Mouse (Mus musculus) myocyte (in vitro differentiated cells): ENCODE results near the gene Insrr. TPM values are rescaled to one million over a fixed set of nuclear protein-coding genes. Genes with fewer than 3 reads are reported as not detected.

ENCODE experiments used
- H3K27me3 ChIP-seq: one replicate; pipeline ENCODE4 v1.6.1; 2011; ENCODE audit not compliant: control insufficient read depth, insufficient read depth, insufficient read length
- H3K36me3 ChIP-seq: one replicate; pipeline ENCODE4 v1.6.1; 2011; ENCODE audit not compliant: control insufficient read depth, insufficient read depth
- H3K4me2 ChIP-seq: one replicate; pipeline ENCODE4 v1.6.1; 2011; ENCODE audit warnings: low read depth, control low read depth
- H3K4me3 ChIP-seq: one replicate; pipeline ENCODE4 v1.5.1; 2011; ENCODE audit warnings: mild to moderate bottlenecking, control low read depth, moderate library complexity
- H3K79me2 ChIP-seq: one replicate; pipeline ENCODE4 v1.6.1; 2011; ENCODE audit not compliant: control insufficient read depth, insufficient read depth
- H3ac ChIP-seq: one replicate; pipeline ENCODE4 v1.6.1; 2011; ENCODE audit not compliant: control insufficient read depth, insufficient read length
- CEBPB ChIP-seq: IDR thresholded peaks from 2 replicates; pipeline ENCODE4 v1.6.1; 2011; ENCODE audit warnings: mild to moderate bottlenecking, moderate library complexity; ENCODE audit not compliant: poor library complexity, insufficient read depth, severe bottlenecking
- E2F4 ChIP-seq: IDR thresholded peaks from one replicate; pipeline ENCODE4 v1.6.1; 2011; ENCODE audit warnings: mild to moderate bottlenecking, control low read depth, moderate library complexity; ENCODE audit not compliant: insufficient read depth
- MAX ChIP-seq: IDR thresholded peaks from one replicate; pipeline ENCODE4 v1.6.1; 2011; ENCODE audit warnings: low read depth, mild to moderate bottlenecking, control low read depth
- MYOD1 ChIP-seq, 3 experiments: IDR thresholded peaks; one replicate each; pipeline ENCODE4 v1.6.1; 2011; ENCODE audit warnings: control low read depth in 2 of 3, low read depth in 2 of 3, mild to moderate bottlenecking in 2 of 3, moderate library complexity in 1 of 3; ENCODE audit not compliant: insufficient read length in 2 of 3, control insufficient read depth in 1 of 3
- MYOG ChIP-seq, 3 experiments: IDR thresholded peaks; one replicate each; pipeline ENCODE4 v1.6.1; 2011; ENCODE audit warnings: control low read depth in 2 of 3, low read depth in 2 of 3, mild to moderate bottlenecking in 2 of 3; ENCODE audit not compliant: insufficient read length in 2 of 3, control insufficient read depth in 1 of 3, insufficient read depth in 1 of 3
- POLR2A ChIP-seq: IDR thresholded peaks from one replicate; pipeline ENCODE4 v1.6.1; 2011; ENCODE audit warnings: low read depth, mild to moderate bottlenecking, control low read depth, moderate library complexity; ENCODE audit not compliant: insufficient read length
- POLR2AphosphoS2 ChIP-seq: IDR thresholded peaks from one replicate; pipeline ENCODE4 v1.6.1; 2011; ENCODE audit warnings: low read depth, control low read depth; ENCODE audit not compliant: insufficient read length
- REST ChIP-seq: IDR thresholded peaks from one replicate; pipeline ENCODE4 v1.6.1; 2011; ENCODE audit warnings: mild to moderate bottlenecking, control low read depth, moderate library complexity; ENCODE audit not compliant: insufficient read depth, insufficient read length
- SRF ChIP-seq: IDR thresholded peaks from one replicate; pipeline ENCODE4 v1.6.1; 2011; ENCODE audit warnings: low read depth; ENCODE audit not compliant: control insufficient read depth, insufficient read length
- TCF12 ChIP-seq: IDR thresholded peaks from one replicate; pipeline ENCODE4 v1.6.1; 2011; ENCODE audit warnings: mild to moderate bottlenecking, control low read depth; ENCODE audit not compliant: poor library complexity, insufficient read depth, severe bottlenecking
- TCF3 ChIP-seq: IDR thresholded peaks from one replicate; pipeline ENCODE4 v1.6.1; 2011; ENCODE audit warnings: low read depth, control low read depth; ENCODE audit not compliant: insufficient read length
- USF1 ChIP-seq: IDR thresholded peaks from one replicate; pipeline ENCODE4 v1.6.1; 2011; ENCODE audit warnings: low read depth, mild to moderate bottlenecking, control low read depth, moderate library complexity
- polyA plus RNA-seq: library from polyadenylated mRNA; unstranded; fragments of >200 nt; fragmentation: generic; extraction: Trizol; gene quantifications from one replicate; pipeline ENCODE4 v1.2.1, GENCODE M21; 2012; ENCODE audit warnings: missing spikeins

Insrr gene
- not detected for polyA plus RNA-seq

- Histone ChIP-seq H3ac (no peak within 1 kb of the TSS), H3K4me3 (no peak within 1 kb of the TSS), H3K79me2 (no peaks in the 10 kb centered on the region), H3K36me3 (no peaks in the 10 kb centered on the region), H3K4me2 (no peak within 1 kb of the TSS), H3K27me3 (peaks cover 83% of the 10 kb centered on the region)
- no peak for TF ChIP-seq E2F4
- TF ChIP-seq REST = no peak
- TF ChIP-seq POLR2AphosphoS2 = no peak
- no peak for TF ChIP-seq USF1
- TF ChIP-seq TCF12 = no peak
- TF ChIP-seq MYOD1 (IDR thresholded peaks at IDR 0.05; ENCODE audit: control insufficient read depth in 1 of 3, insufficient read length in 2 of 3, low read depth in 2 of 3) = no peak
- no peak for TF ChIP-seq SRF
- TF ChIP-seq MAX = no peak
- no peak for TF ChIP-seq MYOG (IDR thresholded peaks at IDR 0.05; ENCODE audit: control insufficient read depth in 1 of 3, insufficient read depth in 1 of 3, insufficient read length in 2 of 3, low read depth in 2 of 3)
- TF ChIP-seq CEBPB = no peak
Observed at GRCm38 (mm10) chr3:87796736-87797334, at the start of gene Insrr. Insrr (plus strand) TSS chr3:87796951.

DNA sequence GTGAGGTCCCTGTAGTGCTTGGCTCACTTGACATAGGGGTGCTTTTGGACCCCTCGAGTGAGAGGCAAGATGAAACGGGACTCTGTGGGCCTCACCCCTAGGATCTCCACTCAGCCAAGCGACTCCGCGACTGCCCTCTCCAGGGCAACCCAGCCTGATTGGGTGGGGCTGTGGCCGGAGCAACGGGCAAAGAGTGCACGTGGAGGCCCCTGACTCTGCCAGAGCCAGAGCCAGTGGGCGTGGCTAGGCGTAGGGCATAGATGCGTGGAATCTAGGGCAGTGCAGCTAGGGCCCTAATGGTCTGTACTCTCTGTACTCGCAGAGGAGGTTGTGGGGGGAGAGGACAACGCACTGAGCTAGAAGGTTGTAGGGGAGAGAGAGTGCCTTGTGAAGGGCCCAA lies 48.3 kb upstream of the Insrr start, which contains the start of gene Lrrc71:
Gene Lrrc71, minus strand, starts transcription at position 195 of the 400 bp plus-strand sequence.
- no peak within 1 kb of the TSS for H3K4me3 ChIP-seq
- TF ChIP-seq MAX (no peak), TCF12 (no peak), CEBPB (no peak), POLR2A (no peak), REST (no peak), POLR2AphosphoS2 (no peak), MYOD1 (IDR thresholded peaks at IDR 0.05; ENCODE audit: control insufficient read depth in 1 of 3, insufficient read length in 2 of 3, low read depth in 2 of 3) (no peak), TCF3 (no peak), SRF (no peak), MYOG (IDR thresholded peaks at IDR 0.05; ENCODE audit: control insufficient read depth in 1 of 3, insufficient read depth in 1 of 3, insufficient read length in 2 of 3, low read depth in 2 of 3) (no peak), USF1 (no peak), E2F4 (no peak)

DNA sequence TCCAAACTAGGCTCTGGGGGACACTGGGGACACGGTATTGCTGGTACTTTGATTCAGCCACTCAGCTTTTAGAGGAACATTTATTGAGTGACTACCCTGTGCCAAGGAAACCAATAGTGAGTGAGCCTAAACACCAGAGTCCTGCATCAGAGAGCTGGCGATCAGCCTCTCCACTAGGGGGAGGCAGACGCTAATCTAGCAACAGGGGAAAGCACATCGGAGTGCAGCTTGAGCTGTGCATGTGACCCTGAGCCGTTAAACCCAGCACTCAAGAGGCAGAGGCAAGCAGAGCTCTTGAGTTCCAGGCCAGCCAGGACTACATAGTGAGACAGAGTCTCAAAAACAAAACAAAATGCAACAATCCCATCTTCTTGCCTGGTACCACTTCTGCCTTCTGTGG lies 47.7 kb upstream of the Insrr start:
- Histone ChIP-seq H3ac (no peak overlapping the region), H3K36me3 (no peaks in the 10 kb centered on the region), H3K4me3 (no peak overlapping the region), H3K4me2 (no peak overlapping the region), H3K27me3 (peaks cover 7% of the 10 kb centered on the region), H3K79me2 (no peaks in the 10 kb centered on the region)
- no peak for TF ChIP-seq SRF
- TF ChIP-seq POLR2AphosphoS2 = no peak
- no peak for TF ChIP-seq MAX
- TF ChIP-seq POLR2A = no peak
- TF ChIP-seq MYOD1 (IDR thresholded peaks at IDR 0.05; ENCODE audit: control insufficient read depth in 1 of 3, insufficient read length in 2 of 3, low read depth in 2 of 3) = no peak
- no peak for TF ChIP-seq TCF3
- no peak for TF ChIP-seq TCF12
- no peak for TF ChIP-seq E2F4
- TF ChIP-seq REST = no peak
- TF ChIP-seq USF1 = no peak
- TF ChIP-seq CEBPB = no peak
- no peak for TF ChIP-seq MYOG (IDR thresholded peaks at IDR 0.05; ENCODE audit: control insufficient read depth in 1 of 3, insufficient read depth in 1 of 3, insufficient read length in 2 of 3, low read depth in 2 of 3)

More for the DNA sequence above, 48.3 kb upstream of the Insrr start, which contains the start of gene Lrrc71:
- no peak within 1 kb of the TSS for H3ac ChIP-seq
- H3K4me2 ChIP-seq = no peak within 1 kb of the TSS
- H3K79me2 ChIP-seq = no peaks in the 10 kb centered on the region
- H3K36me3 ChIP-seq = no peaks in the 10 kb centered on the region
- H3K27me3 ChIP-seq = peaks cover 3% of the 10 kb centered on the region

- no peaks in the 10 kb centered on the region for H3K36me3 ChIP-seq
- peaks cover 7% of the 10 kb centered on the region for H3K27me3 ChIP-seq
- no peak overlapping the region for H3K4me2 ChIP-seq
Observed at GRCm38 (mm10) chr3:87749977-87750376, 46.8 kb upstream of the Insrr start.

More at GRCm38 (mm10) chr3:87749977-87750376, 46.8 kb upstream of the Insrr start:
- Histone ChIP-seq H3K79me2 (no peaks in the 10 kb centered on the region), H3K4me3 (no peak overlapping the region), H3ac (no peak overlapping the region)
- no peak for TF ChIP-seq TCF3
- no peak for TF ChIP-seq SRF
- TF ChIP-seq CEBPB = no peak
- no peak for TF ChIP-seq REST
- no peak for TF ChIP-seq USF1
- TF ChIP-seq MYOD1 (IDR thresholded peaks at IDR 0.05; ENCODE audit: control insufficient read depth in 1 of 3, insufficient read length in 2 of 3, low read depth in 2 of 3) = no peak
- TF ChIP-seq MAX = no peak
- TF ChIP-seq POLR2A = no peak
